Mouse (Mus musculus) left cerebral cortex, adult 11 months (tissue): ENCODE data around the gene Olfr1087.
"Not testable (repeated sequence)": the region's sequence is repeated elsewhere in the genome, so short reads cannot be mapped to it uniquely, and the experiment has no call there.

Experiments used
- DNase-seq: peaks from one replicate; pipeline ENCODE4 v3.0.0; 2022; ENCODE audit warnings: low spot score

The Olfr1087 gene

GRCm38 (mm10) chr2:86698295-86698694 lies at the start of gene Olfr1087:
Gene Olfr1087, minus strand, starts transcription at chr2:86698395.
- DNase-seq = no peak

- DNase-seq = no peak
Measured at GRCm38 (mm10) chr2:86733601-86734000, 35.4 kb upstream of the Olfr1087 start, which contains the start of gene Olfr1089. Gene Olfr1089, minus strand, starts transcription at chr2:86733701.

GRCm38 (mm10) chr2:86679992-86680391 lies 18.2 kb downstream of the Olfr1087 start, which contains the start of gene Olfr1086:
Gene Olfr1086, minus strand, starts transcription at chr2:86680092.
- DNase-seq = no peak

GRCm38 (mm10) chr2:86661919-86662318 lies 36.3 kb downstream of the Olfr1087 start, which contains the start of gene Olfr1085:
Gene Olfr1085, minus strand, starts transcription at chr2:86662019.
- DNase-seq = no peak

- not testable (repeated sequence) for DNase-seq
Measured at GRCm38 (mm10) chr2:86639625-86640024, 58.6 kb downstream of the Olfr1087 start, which contains the start of gene Olfr1084. Gene Olfr1084, minus strand, starts transcription at chr2:86639725.
